Mouse (Mus musculus) heart, postnatal 0 days (tissue): ENCODE measurements around the gene Gpr152. TPM values are rescaled to one million over a fixed set of nuclear protein-coding genes. Genes with fewer than 3 reads are reported as not detected.
A peak's percentile ranks its signal among the peaks of the same experiment; 100 is the strongest.

Experiments
- ATAC-seq: fragments of 200-750 bp; cut with Nextera tagmentation; 2 replicates; pipeline ENCODE4 v1.8.0; 2017; ENCODE audit warnings: low read depth, moderate number of reproducible peaks, moderate library complexity; ENCODE audit not compliant: insufficient read depth
- DNase-seq: peaks from one replicate; pipeline ENCODE4 v3.0.0-alpha.2; 2016; ENCODE audit warnings: low spot score
- H3K27ac ChIP-seq: fragments of 300-500 bp; sonication (generic); 2 replicates; pipeline ENCODE4 v1.5.1; 2014; ENCODE audit warnings: low read depth, mild to moderate bottlenecking
- H3K27me3 ChIP-seq: fragments of 300-500 bp; sonication (generic); 2 replicates; pipeline ENCODE4 v1.6.1; 2014; ENCODE audit warnings: low read length, mixed read lengths; ENCODE audit not compliant: control insufficient read depth, insufficient read depth
- H3K36me3 ChIP-seq: fragments of 300-500 bp; sonication (generic); replicated peaks from 2 replicates; pipeline ENCODE4 v1.6.1; 2014; ENCODE audit warnings: low read length, mixed read lengths; ENCODE audit not compliant: control insufficient read depth, insufficient read depth
- H3K4me1 ChIP-seq: fragments of 300-500 bp; sonication (generic); 2 replicates; pipeline ENCODE4 v1.6.1; 2014; ENCODE audit warnings: antibody characterized with exemption; ENCODE audit not compliant: control insufficient read depth, insufficient read depth
- H3K4me2 ChIP-seq: fragments of 300-500 bp; sonication (generic); 2 replicates; pipeline ENCODE4 v1.6.1; 2014; ENCODE audit warnings: low read depth, mild to moderate bottlenecking, low read length, moderate library complexity
- H3K4me3 ChIP-seq: fragments of 300-500 bp; sonication (generic); 2 replicates; pipeline ENCODE4 v1.5.1; 2014; ENCODE audit warnings: low read depth, low read length
- H3K9ac ChIP-seq: fragments of 300-500 bp; sonication (generic); replicated peaks from 2 replicates; pipeline ENCODE4 v1.6.1; 2014; ENCODE audit warnings: low read depth, low read length, mixed read lengths
- H3K9me3 ChIP-seq: fragments of 300-500 bp; sonication (generic); replicated peaks from 2 replicates; pipeline ENCODE4 v1.6.1; 2016; ENCODE audit warnings: low read length; ENCODE audit not compliant: control insufficient read depth
- CTCF ChIP-seq: IDR thresholded peaks from 2 replicates; pipeline ENCODE4 v1.5.1; 2016; ENCODE audit warnings: antibody characterized with exemption, control low read depth, low read depth
- EP300 ChIP-seq: IDR thresholded peaks from 2 replicates; pipeline ENCODE4 v1.6.1; 2016; ENCODE audit warnings: antibody characterized with exemption, low read depth
- WGBS: fragments of 180-500 bp; shearing (Covaris S2); extraction: QIAGEN DNeasy Blood & Tissue Kit; methylation state at CpG from one replicate; pipeline ENCODE4 v1.1.7; 2014; 5-methylcytosine and 5-hydroxymethylcytosine counted together
- polyA plus RNA-seq: library from polyadenylated mRNA; unstranded; fragments of >200 nt; fragmentation: Nextera tagmentation; extraction: Ambion mirVana; gene quantifications from 2 replicates; pipeline ENCODE4 v1.2.1, GENCODE M21; 2015
- total RNA-seq: library from RNA; depleted of rRNA; stranded (reverse); fragments of >200 nt; gene quantifications from 2 replicates; pipeline ENCODE4 v1.2.3, GENCODE M21; 2014; ENCODE audit warnings: low replicate concordance

Gene Gpr152
- total and polyA plus RNA-seq, 2 experiments from 2014 or later = 0.03 TPM; not detected in 1

DNA sequence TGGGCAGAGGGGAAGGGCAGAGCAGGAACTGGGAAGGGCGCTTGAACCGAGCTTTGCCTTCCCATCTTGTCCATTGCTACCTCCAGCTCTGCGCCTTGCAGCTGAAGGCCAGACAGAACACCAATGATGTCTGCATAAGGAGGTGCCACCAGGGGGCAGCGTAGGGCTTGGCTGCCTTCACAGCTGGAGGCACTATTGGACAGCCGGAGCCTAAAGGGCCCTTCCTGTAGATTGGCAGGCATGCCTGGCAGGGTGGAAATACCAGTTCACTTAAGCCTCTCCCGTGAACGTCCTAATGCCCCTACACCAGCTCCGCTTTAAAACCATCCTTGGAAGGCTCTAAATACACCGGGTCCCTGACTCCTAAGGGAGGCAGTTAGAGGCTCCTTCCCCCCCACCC, 40.5 kb upstream of the Gpr152 start:
- DNase-seq (peak; percentile 84), ATAC-seq (peak; percentile 38)
- TF ChIP-seq EP300 (no peak), CTCF (peak; percentile 98)
- peaks cover 12% of the 10 kb centered on the region for H3K27me3 ChIP-seq
- H3K4me1 ChIP-seq = peaks cover 25% of the 10 kb centered on the region; the same call in 1 of the 2 replicates
- H3K36me3 ChIP-seq = peaks cover 5% of the 10 kb centered on the region; the same call in 1 of the 2 replicates
- peak overlapping the region; percentile 90 for H3K4me2 ChIP-seq
- no peaks in the 10 kb centered on the region for H3K9me3 ChIP-seq
- 8% methylated on average over 9 of the region's 9 CpGs for WGBS
- peak overlapping the region; percentile 24; the same call in 1 of the 2 replicates for H3K27ac ChIP-seq
- H3K9ac ChIP-seq = no peak overlapping the region
- H3K4me3 ChIP-seq = no peak overlapping the region

DNA sequence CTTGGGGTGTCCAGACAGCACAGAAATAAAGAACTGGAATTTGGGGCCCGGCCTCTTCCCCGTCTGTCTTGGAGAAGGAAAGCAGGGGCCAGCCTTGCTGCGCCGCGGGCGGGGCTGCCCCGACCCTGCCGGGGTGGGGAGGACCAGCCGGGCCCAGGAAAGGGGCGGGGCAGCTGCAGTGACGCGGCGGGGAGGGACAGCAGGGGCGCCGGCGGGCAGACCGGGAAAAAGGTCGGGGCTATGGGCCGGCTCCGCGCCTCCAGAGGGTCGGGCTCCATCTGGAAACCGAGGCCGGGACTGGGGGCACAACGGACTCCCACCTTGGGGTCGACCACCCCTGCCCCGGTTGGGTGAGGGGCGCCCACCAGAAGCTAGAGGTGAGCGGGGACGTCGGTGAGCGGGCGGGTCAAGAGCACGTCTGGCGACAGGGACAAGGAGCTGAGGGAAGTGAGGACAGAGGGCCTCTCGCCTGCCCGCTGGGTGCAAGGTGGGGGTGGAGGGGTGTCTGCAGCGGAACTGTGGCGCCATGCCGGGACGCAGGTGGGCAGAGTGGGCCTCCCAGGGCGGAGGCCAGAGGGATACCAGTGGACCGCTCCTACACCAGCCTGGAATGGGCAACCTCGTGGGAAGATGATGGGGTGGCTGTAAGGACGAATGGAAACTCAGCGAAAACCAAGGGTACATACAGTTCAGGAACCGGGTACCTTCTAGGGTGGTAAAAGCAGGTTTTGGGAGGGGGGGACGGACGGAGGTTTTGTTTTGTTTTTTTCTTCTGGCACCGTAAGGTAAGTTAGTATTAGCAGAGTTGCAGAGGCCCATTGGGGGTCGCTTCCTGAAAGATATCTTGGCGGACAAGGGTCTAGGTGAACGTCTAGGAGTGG, 39.5 kb upstream of the Gpr152 start, which contains the start of gene Pitpnm1:
Pitpnm1 (plus strand) TSS at position 162 of the 881 bp plus-strand sequence.
- H3K9ac ChIP-seq = peak within 1 kb of the TSS; percentile 63
- H3K4me2 ChIP-seq = peak within 1 kb of the TSS; percentile 90
- H3K9me3 ChIP-seq = no peaks in the 10 kb centered on the region
- peaks cover 10% of the 10 kb centered on the region for H3K36me3 ChIP-seq
- WGBS = 1% methylated on average over 51 of the region's 53 CpGs
- no peak for TF ChIP-seq CTCF
- TF ChIP-seq EP300 = no peak
- no peak for ATAC-seq
- H3K4me1 ChIP-seq = peaks cover 25% of the 10 kb centered on the region; the same call in 1 of the 2 replicates
- peak within 1 kb of the TSS; percentile 24; the same call in 1 of the 2 replicates for H3K27ac ChIP-seq
- H3K27me3 ChIP-seq = peaks cover 12% of the 10 kb centered on the region
- H3K4me3 ChIP-seq = peak within 1 kb of the TSS; percentile 59
- no peak for DNase-seq

GRCm38 (mm10) chr19:4100718-4101261, 38.8 kb upstream of the Gpr152 start:
- H3K27ac ChIP-seq = no peak overlapping the region

DNA sequence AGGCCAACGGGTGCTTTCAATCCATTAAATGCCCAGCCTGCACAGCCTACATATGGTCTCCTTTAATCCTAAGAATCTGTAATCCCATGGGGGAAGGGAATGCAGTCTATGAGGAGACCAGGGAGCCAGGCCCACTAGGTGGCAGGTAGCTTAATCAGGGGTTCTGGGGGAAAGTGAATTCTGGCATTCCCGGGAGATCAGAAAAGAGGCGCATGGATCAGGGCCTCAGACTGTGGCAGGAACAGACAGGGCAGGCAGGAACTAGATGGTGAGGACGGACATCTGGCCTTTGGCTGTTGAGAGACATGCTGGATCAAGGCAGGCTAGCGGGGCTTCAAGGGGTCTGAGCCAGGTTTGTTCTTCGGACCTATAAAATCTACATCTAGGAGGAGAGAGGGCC, 38.1 kb upstream of the Gpr152 start:
- no peak for ATAC-seq
- no peak for DNase-seq
- Histone ChIP-seq H3K9ac (no peak overlapping the region), H3K27me3 (peaks cover 12% of the 10 kb centered on the region), H3K36me3 (peaks cover 21% of the 10 kb centered on the region), H3K4me2 (peak overlapping the region; percentile 90; the same call in 1 of the 2 replicates), H3K4me3 (no peak overlapping the region), H3K9me3 (no peaks in the 10 kb centered on the region), H3K27ac (no peak overlapping the region), H3K4me1 (peaks cover 22% of the 10 kb centered on the region; the same call in 1 of the 2 replicates)
- TF ChIP-seq EP300 (no peak), CTCF (no peak)
- 84% methylated on average over 6 of the region's 6 CpGs for WGBS

More at GRCm38 (mm10) chr19:4100718-4101261, 38.8 kb upstream of the Gpr152 start:
- H3K36me3 ChIP-seq = peaks cover 17% of the 10 kb centered on the region
- 5% methylated on average over 50 of the region's 52 CpGs for WGBS
- peaks cover 25% of the 10 kb centered on the region; the same call in 1 of the 2 replicates for H3K4me1 ChIP-seq
- H3K27me3 ChIP-seq = peaks cover 12% of the 10 kb centered on the region
- H3K4me2 ChIP-seq = peak overlapping the region; percentile 90
- peak overlapping the region; percentile 59 for H3K4me3 ChIP-seq
- no peak for TF ChIP-seq EP300
- no peak for TF ChIP-seq CTCF
- no peak for ATAC-seq
- no peak for DNase-seq
- peak overlapping the region; percentile 63; the same call in 1 of the 2 replicates for H3K9ac ChIP-seq
- H3K9me3 ChIP-seq = no peaks in the 10 kb centered on the region

- Histone ChIP-seq H3K9me3 (no peaks in the 10 kb centered on the region), H3K27me3 (peaks cover 12% of the 10 kb centered on the region), H3K9ac (no peak overlapping the region), H3K4me1 (peaks cover 20% of the 10 kb centered on the region; the same call in 1 of the 2 replicates), H3K4me3 (no peak overlapping the region), H3K4me2 (no peak overlapping the region), H3K27ac (no peak overlapping the region), H3K36me3 (peaks cover 24% of the 10 kb centered on the region)
- WGBS = 88% methylated on average over 2 of the region's 2 CpGs
- DNase-seq (no peak), ATAC-seq (no peak)
- TF ChIP-seq EP300 = no peak
- TF ChIP-seq CTCF = no peak
These were observed 37.5 kb upstream of the Gpr152 start for GRCm38 (mm10) chr19:4102049-4102448.
